Mouse (Mus musculus) CH12.LX (cell line): Measurements from ENCODE around the gene Fkbp7.

ENCODE experiments used
- BHLHE40 ChIP-seq: IDR thresholded peaks from 2 replicates; pipeline ENCODE4 v1.6.1; 2011; ENCODE audit warnings: mild to moderate bottlenecking, low read depth, low read length, improper control_type of control experiment
- CTCF ChIP-seq, 2 experiments: IDR thresholded peaks in 1 of 2; conservative IDR thresholded peaks in 1 of 2; 2 replicates each; pipeline ENCODE4 v1.5.1; 2011 to 2012; ENCODE audit warnings: low read depth in 2 of 2, low read length in 2 of 2, improper control_type of control experiment in 1 of 2, inconsistent platforms in 1 of 2, mild to moderate bottlenecking in 1 of 2, moderate library complexity in 1 of 2
- MEF2A ChIP-seq: IDR thresholded peaks from 2 replicates; pipeline ENCODE4 v1.6.1; 2014; ENCODE audit warnings: low read depth, mild to moderate bottlenecking, inconsistent platforms, low read length, improper control_type of control experiment, borderline replicate concordance
- ZNF384 ChIP-seq: IDR thresholded peaks from 2 replicates; pipeline ENCODE4 v1.6.1; 2012; ENCODE audit warnings: low read depth, low read length, improper control_type of control experiment, inconsistent platforms

- TF ChIP-seq MEF2A (no peak), CTCF (conservative IDR thresholded peaks at IDR 0.05 in 1 of 2, IDR thresholded peaks at IDR 0.05 in 1 of 2; ENCODE audit: low read depth in 2 of 2, low read length in 2 of 2) (no peak), ZNF384 (no peak), BHLHE40 (no peak)
Observed at GRCm38 (mm10) chr2:76708512-76708911, 35.6 kb upstream of the Fkbp7 start.
